Mouse (Mus musculus) ES-Bruce4 (cell line): ENCODE results near the gene Spef1.

Experiments
- CTCF ChIP-seq: IDR thresholded peaks from one replicate; pipeline ENCODE4 v1.8.1; 2011; ENCODE audit warnings: low read depth, low read length
- POLR2A ChIP-seq: IDR thresholded peaks from one replicate; pipeline ENCODE4 v1.8.1; 2011; ENCODE audit warnings: low read length; ENCODE audit not compliant: insufficient read depth

GRCm38 (mm10) chr2:131232558-131232957, 45.5 kb upstream of the Spef1 start:
- no peak for TF ChIP-seq CTCF
- TF ChIP-seq POLR2A, result peak; percentile 22
